Mouse (Mus musculus): ENCODE measurements around the gene Prol1. TPM values are rescaled to one million over a fixed set of nuclear protein-coding genes. Genes with fewer than 3 reads are reported as not detected.

Prol1 gene
- 1 to 10 TPM in 1 of 2 experiments, not detected in 1; 4.3 TPM for polyA plus RNA-seq (2017; shearing (Covaris generic))

DNA sequence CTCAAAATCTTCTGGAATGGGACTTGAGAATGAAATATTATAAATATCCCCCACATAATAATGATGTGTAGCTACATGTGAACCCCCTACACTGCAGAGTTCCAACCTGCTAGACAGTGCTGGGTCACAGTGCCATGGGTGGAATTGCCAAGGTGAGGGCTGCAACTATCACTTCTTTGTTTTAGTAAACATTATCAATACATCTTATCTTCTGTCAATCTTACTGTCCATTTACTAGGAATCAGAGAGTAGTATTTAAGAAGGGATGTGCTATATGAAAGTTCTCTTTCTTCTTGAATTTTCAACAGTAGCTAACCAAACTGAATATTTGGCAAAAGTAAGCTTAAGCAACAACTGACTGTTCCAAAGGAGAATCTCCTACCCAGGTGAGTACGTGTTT is at the start of gene Prol1:
Prol1 (plus strand) TSS at position 301 of the 400 bp plus-strand sequence.

DNA sequence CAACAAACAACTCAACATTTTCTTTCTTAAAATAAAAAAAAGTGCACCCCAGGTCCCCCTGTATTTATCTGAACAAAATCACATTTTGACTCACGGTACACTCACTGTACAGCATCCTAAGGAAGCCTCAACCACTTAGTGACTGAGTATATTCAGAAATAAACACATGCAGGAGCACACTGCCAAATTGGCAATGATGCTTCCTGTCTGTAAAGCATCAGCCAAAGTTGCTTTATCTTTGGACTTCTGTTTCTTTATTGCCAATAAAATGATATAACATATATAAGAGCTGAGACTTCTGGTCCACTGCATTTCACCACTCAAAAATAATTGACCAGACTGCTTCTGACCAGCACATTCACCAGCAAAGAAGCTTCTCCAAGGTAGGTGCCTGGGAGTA is 48.5 kb upstream of the Prol1 start, which contains the start of gene Gm7714:
Gm7714 (plus strand) TSS at position 301 of the 400 bp plus-strand sequence.

DNA sequence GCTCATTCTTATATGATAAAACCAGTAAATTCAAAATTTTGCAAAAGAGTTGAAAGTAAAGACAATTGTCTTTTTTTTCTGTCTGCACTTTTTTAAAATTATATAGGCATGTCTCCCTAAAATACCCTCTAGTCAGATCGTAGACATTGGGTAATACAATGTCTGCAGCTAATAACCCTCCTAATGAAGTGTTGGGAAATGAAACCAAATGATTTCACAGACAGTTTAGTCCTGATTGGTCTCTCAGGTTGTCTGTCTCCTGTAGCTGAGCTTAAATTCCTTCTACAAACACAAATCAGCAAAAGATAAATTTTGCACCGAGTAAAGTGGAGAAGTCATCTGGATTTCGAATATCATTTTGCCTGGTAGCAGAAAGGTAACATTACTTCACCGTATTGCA is 58.7 kb downstream of the Prol1 start, which contains the start of gene Amtn:
Amtn (plus strand) TSS at position 301 of the 400 bp plus-strand sequence.

Other genes with a start within 250 kb of the Prol1 start
- gene Smr2, start 230.8 kb upstream of the Prol1 start, polyA plus RNA-seq (2017; shearing (Covaris generic)), result not detected
- gene Gm11116, start 205.8 kb upstream of the Prol1 start, polyA plus RNA-seq (2017; shearing (Covaris generic)), result not detected
- not detected for gene Gm11115, start 163.2 kb upstream of the Prol1 start, polyA plus RNA-seq (2017; shearing (Covaris generic))
- not detected for gene Gm7714, start 48.4 kb upstream of the Prol1 start, polyA plus RNA-seq (2017; shearing (Covaris generic))
- gene Amtn, start 58.8 kb downstream of the Prol1 start, polyA plus RNA-seq (2017; shearing (Covaris generic)), result not detected
- under 1 TPM in 1 of 2 experiments, not detected in 1; 0.11 TPM for gene Ambn, start 138.7 kb downstream of the Prol1 start, polyA plus RNA-seq (2017; shearing (Covaris generic))
- not detected for gene Enam, start 170.7 kb downstream of the Prol1 start, polyA plus RNA-seq (2017; shearing (Covaris generic))
- 1 to 10 TPM in 1 of 2 experiments, under 1 TPM in 1; 0.41 to 1.8 TPM for gene Jchain, start 210.6 kb downstream of the Prol1 start, polyA plus RNA-seq (2017; shearing (Covaris generic))
- 100 to 1,000 TPM in 1 of 2 experiments, 10 to 100 TPM in 1; 95.4 to 106 TPM for gene Utp3, start 237.2 kb downstream of the Prol1 start, polyA plus RNA-seq (2017; shearing (Covaris generic))
- gene Rufy3, start 247.7 kb downstream of the Prol1 start, polyA plus RNA-seq (2017; shearing (Covaris generic)), result 10 to 100 TPM in 1 of 2 experiments, 1 to 10 TPM in 1; 7.3 to 10.9 TPM